Mouse (Mus musculus) stomach, embryonic 14.5 days (tissue): ENCODE data around the gene Zfp367. TPM values are rescaled to one million over a fixed set of nuclear protein-coding genes. Genes with fewer than 3 reads are reported as not detected.

Source experiments
- ATAC-seq: fragments of 200-750 bp; cut with Nextera tagmentation; 2 replicates; pipeline ENCODE4 v1.8.0; 2017; ENCODE audit warnings: low read depth, moderate TSS enrichment; ENCODE audit not compliant: insufficient number of reproducible peaks, insufficient read depth, low FRiP score
- H3K27ac ChIP-seq: fragments of 300-500 bp; sonication (generic); 2 replicates; pipeline ENCODE4 v1.5.1; 2014; ENCODE audit warnings: mild to moderate bottlenecking, low read length, moderate library complexity, mixed read lengths
- H3K27me3 ChIP-seq: fragments of 300-500 bp; sonication (generic); 2 replicates; pipeline ENCODE4 v1.6.1; 2014; ENCODE audit warnings: low read length, control low read depth, mixed read lengths; ENCODE audit not compliant: control insufficient read depth, insufficient read depth
- H3K36me3 ChIP-seq: fragments of 300-500 bp; sonication (generic); 2 replicates; pipeline ENCODE4 v1.6.1; 2014; ENCODE audit warnings: mild to moderate bottlenecking, control low read depth, low read length, moderate library complexity, mixed read lengths; ENCODE audit not compliant: control insufficient read depth, insufficient read depth
- H3K4me1 ChIP-seq: fragments of 300-500 bp; sonication (generic); 2 replicates; pipeline ENCODE4 v1.6.1; 2014; ENCODE audit warnings: low read length, control low read depth, mixed read lengths; ENCODE audit not compliant: control insufficient read depth, insufficient read depth
- H3K4me2 ChIP-seq: fragments of 300-500 bp; sonication (generic); replicated peaks from 2 replicates; pipeline ENCODE4 v1.6.1; 2014; ENCODE audit warnings: low read depth, low read length, control low read depth
- H3K4me3 ChIP-seq: fragments of 300-500 bp; sonication (generic); 2 replicates; pipeline ENCODE4 v1.5.1; 2014; ENCODE audit warnings: low read depth, low read length, control low read depth
- H3K9ac ChIP-seq: fragments of 300-500 bp; sonication (generic); replicated peaks from 2 replicates; pipeline ENCODE4 v1.6.1; 2014; ENCODE audit warnings: low read depth, mild to moderate bottlenecking, control low read depth, low read length, moderate library complexity, mixed read lengths
- H3K9me3 ChIP-seq: fragments of 300-500 bp; sonication (generic); 2 replicates; pipeline ENCODE4 v1.6.1; 2016; ENCODE audit warnings: low read depth, low read length, control low read depth; ENCODE audit not compliant: control insufficient read depth
- WGBS: fragments of 180-500 bp; shearing (Covaris S2); extraction: QIAGEN DNeasy Blood & Tissue Kit; methylation state at CpG from one replicate; pipeline ENCODE4 v1.1.7; 2014; 5-methylcytosine and 5-hydroxymethylcytosine counted together
- polyA plus RNA-seq: library from polyadenylated mRNA; unstranded; fragments of >200 nt; fragmentation: Nextera tagmentation; extraction: Ambion mirVana; gene quantifications from 2 replicates; pipeline ENCODE4 v1.2.1, GENCODE M21; 2014

Zfp367 gene
- polyA plus RNA-seq, 1 experiment from 2014 or later, result 22.1 TPM

DNA sequence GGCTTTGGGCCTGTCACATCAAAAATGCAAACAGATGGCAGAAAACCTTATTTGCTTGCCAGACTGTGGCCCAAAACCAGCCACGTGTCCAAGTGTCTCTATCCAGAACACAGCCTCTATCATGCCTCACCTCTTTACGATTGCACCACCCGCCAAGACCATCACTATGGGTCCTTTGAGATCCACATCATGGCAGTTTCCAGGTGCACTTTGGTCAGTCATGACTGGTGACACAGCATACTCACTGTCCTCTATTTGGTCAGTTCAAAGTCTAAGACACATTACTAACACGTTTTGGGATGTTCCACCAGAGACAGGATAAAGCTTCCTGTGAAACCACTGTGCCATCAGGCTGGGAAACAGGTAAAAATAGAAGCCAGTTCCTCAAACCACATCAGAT is 30.6 kb upstream of the Zfp367 start:
- H3K4me3 ChIP-seq, result no peak overlapping the region
- no peak overlapping the region for H3K4me2 ChIP-seq
- H3K27me3 ChIP-seq, result no peaks in the 10 kb centered on the region
- H3K9me3 ChIP-seq, result no peaks in the 10 kb centered on the region
- no peaks in the 10 kb centered on the region for H3K4me1 ChIP-seq
- no peak overlapping the region for H3K27ac ChIP-seq
- no peak overlapping the region for H3K9ac ChIP-seq
- ATAC-seq, result no peak
- no peaks in the 10 kb centered on the region for H3K36me3 ChIP-seq
- 84% methylated on average over 4 of the region's 4 CpGs for whole genome bisulfite sequencing

- whole genome bisulfite sequencing, result 84% methylated on average over 2 of the region's 2 CpGs
- Histone ChIP-seq H3K9ac (no peak overlapping the region), H3K36me3 (no peaks in the 10 kb centered on the region), H3K4me3 (no peak overlapping the region), H3K4me2 (no peak overlapping the region), H3K4me1 (no peaks in the 10 kb centered on the region), H3K9me3 (no peaks in the 10 kb centered on the region), H3K27ac (no peak overlapping the region), H3K27me3 (no peaks in the 10 kb centered on the region)
- ATAC-seq, result no peak
Observed at GRCm38 (mm10) chr13:64182091-64182490, 29.1 kb upstream of the Zfp367 start.

- no peak overlapping the region for H3K27ac ChIP-seq
- H3K36me3 ChIP-seq, result no peaks in the 10 kb centered on the region
- H3K4me3 ChIP-seq, result no peak overlapping the region
- WGBS, result 76% methylated on average over 3 of the region's 3 CpGs
- no peak overlapping the region for H3K4me2 ChIP-seq
- no peaks in the 10 kb centered on the region for H3K4me1 ChIP-seq
- no peaks in the 10 kb centered on the region for H3K9me3 ChIP-seq
- no peak overlapping the region for H3K9ac ChIP-seq
- ATAC-seq, result no peak
- H3K27me3 ChIP-seq, result no peaks in the 10 kb centered on the region
Observed at GRCm38 (mm10) chr13:64180888-64181287, 27.9 kb upstream of the Zfp367 start.

- Histone ChIP-seq H3K9me3 (no peaks in the 10 kb centered on the region), H3K27me3 (no peaks in the 10 kb centered on the region), H3K9ac (no peak overlapping the region), H3K4me3 (no peak overlapping the region), H3K36me3 (no peaks in the 10 kb centered on the region), H3K4me1 (no peaks in the 10 kb centered on the region), H3K4me2 (no peak overlapping the region), H3K27ac (no peak overlapping the region)
- 93% methylated on average over 4 of the region's 4 CpGs for WGBS
- no peak for ATAC-seq
Observed at GRCm38 (mm10) chr13:64180300-64180699, 27.3 kb upstream of the Zfp367 start.

GRCm38 (mm10) chr13:64178746-64179652 is 26.0 kb upstream of the Zfp367 start:
- H3K4me3 ChIP-seq, result no peak overlapping the region
- H3K27me3 ChIP-seq, result no peaks in the 10 kb centered on the region
- no peak overlapping the region for H3K27ac ChIP-seq
- no peak for ATAC-seq
- H3K36me3 ChIP-seq, result no peaks in the 10 kb centered on the region
- 70% methylated on average over 13 of the region's 13 CpGs for WGBS
- H3K4me1 ChIP-seq, result no peaks in the 10 kb centered on the region
- H3K9me3 ChIP-seq, result no peaks in the 10 kb centered on the region
- H3K4me2 ChIP-seq, result no peak overlapping the region
- H3K9ac ChIP-seq, result no peak overlapping the region

GRCm38 (mm10) chr13:64178000-64178399 is 25.0 kb upstream of the Zfp367 start:
- Histone ChIP-seq H3K4me1 (no peaks in the 10 kb centered on the region), H3K27ac (no peak overlapping the region), H3K4me2 (no peak overlapping the region), H3K9ac (no peak overlapping the region), H3K27me3 (no peaks in the 10 kb centered on the region), H3K36me3 (peaks cover 4% of the 10 kb centered on the region), H3K9me3 (no peaks in the 10 kb centered on the region), H3K4me3 (no peak overlapping the region)
- ATAC-seq, result no peak
- 71% methylated on average over 7 of the region's 7 CpGs for WGBS

GRCm38 (mm10) chr13:64169746-64170145 is 16.7 kb upstream of the Zfp367 start:
- Histone ChIP-seq H3K9ac (no peak overlapping the region), H3K27me3 (no peaks in the 10 kb centered on the region), H3K27ac (no peak overlapping the region), H3K9me3 (peaks cover 49% of the 10 kb centered on the region), H3K36me3 (peaks cover 14% of the 10 kb centered on the region), H3K4me2 (no peak overlapping the region), H3K4me1 (no peaks in the 10 kb centered on the region), H3K4me3 (no peak overlapping the region)
- no peak for ATAC-seq
- 99% methylated on average over 25 of the region's 25 CpGs for WGBS

- H3K36me3 ChIP-seq, result no peaks in the 10 kb centered on the region
- 37% methylated on average over 13 of the region's 13 CpGs for WGBS
- no peak for ATAC-seq
- H3K4me2 ChIP-seq, result peak overlapping the region; percentile 99
- peak overlapping the region; percentile 85 for H3K4me3 ChIP-seq
- peaks cover 4% of the 10 kb centered on the region; the same call in 1 of the 2 replicates for H3K4me1 ChIP-seq
- no peaks in the 10 kb centered on the region for H3K27me3 ChIP-seq
- H3K9ac ChIP-seq, result peak overlapping the region; percentile 68; the same call in 1 of the 2 replicates
- H3K9me3 ChIP-seq, result peaks cover 11% of the 10 kb centered on the region
- H3K27ac ChIP-seq, result no peak overlapping the region
Observed at GRCm38 (mm10) chr13:64163147-64163715, 10.2 kb upstream of the Zfp367 start.
